ENCODE assay signal across 8 mouse cellular contexts in genomic region chr5:122764032-122764464, GRCm38 (mm10). TPM values are rescaled to one million over a fixed set of nuclear protein-coding genes. Genes with fewer than 3 reads are reported as not detected.
A peak's percentile ranks its signal among the peaks of the same experiment; 100 is the strongest.
DNase-seq lines count a peak whose midpoint lies in the region; ATAC-seq and TF ChIP-seq lines count a peak whose summit lies in the region.
"Had no signal": no experiment of that assay in that cellular context is flagged by ENCODE, and none has a peak within 500 bp of the region (broad histone marks: within the 10 kb centered on the region; RNA-seq: fewer than 3 reads in every experiment).

No protein-coding gene starts in this region.

- 0 out of 2 replicates have a peak, but pooled peaks have one; percentile 25 for TF ChIP-seq CTCF in brain, embryonic 14.5 days (IDR thresholded peaks at IDR 0.05; ENCODE audit: borderline replicate concordance, extremely low read depth, insufficient read depth, insufficient read length)

- H3K9ac ChIP-seq in midbrain, embryonic 11.5 days (ENCODE audit: low read length) = no peak overlapping the region
- H3K9ac ChIP-seq in embryonic facial prominence, embryonic 12.5 days = no peak overlapping the region
- H3K9ac ChIP-seq in liver, embryonic 12.5 days = no peak overlapping the region
- H3K9ac ChIP-seq: limb, embryonic 13.5 days had no signal

- no peak for ATAC-seq in midbrain, embryonic 11.5 days (ENCODE audit: low FRiP score)
- ATAC-seq in embryonic facial prominence, embryonic 12.5 days (ENCODE audit: insufficient number of reproducible peaks, insufficient read depth, low FRiP score, low TSS enrichment) = no peak
- no peak for ATAC-seq in liver, embryonic 12.5 days

- peak overlapping the region; percentile 9; the same call in 1 of the 2 replicates for H3K4me3 ChIP-seq in midbrain, embryonic 10.5 days
- no peak overlapping the region for H3K4me3 ChIP-seq in midbrain, embryonic 11.5 days (ENCODE audit: low read depth, low read length)
- no peak overlapping the region for H3K4me3 ChIP-seq in embryonic facial prominence, embryonic 12.5 days
- H3K4me3 ChIP-seq in liver, embryonic 12.5 days = no peak overlapping the region
- H3K4me3 ChIP-seq: limb, embryonic 13.5 days had no signal

- no peak overlapping the region for H3K27ac ChIP-seq in midbrain, embryonic 10.5 days (replicated peaks)
- no peak overlapping the region for H3K27ac ChIP-seq in midbrain, embryonic 11.5 days (ENCODE audit: low read depth, low read length)
- peak overlapping the region; percentile 70 for H3K27ac ChIP-seq in embryonic facial prominence, embryonic 12.5 days
- 0 out of 2 replicates have a peak overlapping the region, but pooled peaks have one; percentile 25 for H3K27ac ChIP-seq in liver, embryonic 12.5 days
- H3K27ac ChIP-seq: limb, embryonic 13.5 days had no signal

- 57% methylated on average over 10 of the region's 10 CpGs for WGBS in midbrain, embryonic 10.5 days
- 64% methylated on average over 10 of the region's 10 CpGs for WGBS in midbrain, embryonic 11.5 days
- 61% methylated on average over 10 of the region's 10 CpGs for WGBS in embryonic facial prominence, embryonic 12.5 days
- WGBS in liver, embryonic 12.5 days (ENCODE audit: insufficient replicate concordance) = 56% methylated on average over 10 of the region's 10 CpGs

- peak; percentile 28 for DNase-seq in midbrain, embryonic 10.5 days (ENCODE audit: low spot score)
- DNase-seq in midbrain, embryonic 11.5 days (ENCODE audit: low spot score, missing footprints) = no peak
- DNase-seq in brain, embryonic 14.5 days (ENCODE audit: low read depth) = no peak
- DNase-seq in urinary bladder, postnatal 4 days (ENCODE audit: low spot score in 2 of 2) = peak; percentile 48 to 69
- no peak for DNase-seq in spleen, adult 12 weeks (ENCODE audit: low spot score)

- H3K4me1 ChIP-seq in midbrain, embryonic 10.5 days = no peaks in the 10 kb centered on the region
- no peaks in the 10 kb centered on the region for H3K4me1 ChIP-seq in midbrain, embryonic 11.5 days (ENCODE audit: control insufficient read depth, insufficient read depth, low read length)
- H3K4me1 ChIP-seq in embryonic facial prominence, embryonic 12.5 days = peaks cover 6% of the 10 kb centered on the region; the same call in 1 of the 2 replicates
- H3K4me1 ChIP-seq in liver, embryonic 12.5 days = peaks cover 47% of the 10 kb centered on the region

- no peaks in the 10 kb centered on the region for H3K9me3 ChIP-seq in midbrain, embryonic 10.5 days (replicated peaks)
- no peaks in the 10 kb centered on the region for H3K9me3 ChIP-seq in midbrain, embryonic 11.5 days (ENCODE audit: control insufficient read depth, low read length)
- no peaks in the 10 kb centered on the region for H3K9me3 ChIP-seq in embryonic facial prominence, embryonic 12.5 days
- H3K9me3 ChIP-seq in liver, embryonic 12.5 days (replicated peaks) = no peaks in the 10 kb centered on the region
- H3K9me3 ChIP-seq: limb, embryonic 13.5 days had no signal

- H3K36me3 ChIP-seq in midbrain, embryonic 10.5 days = peaks cover 24% of the 10 kb centered on the region
- no peaks in the 10 kb centered on the region for H3K36me3 ChIP-seq in midbrain, embryonic 11.5 days (ENCODE audit: control insufficient read depth, insufficient read depth, low read length)
- H3K36me3 ChIP-seq in embryonic facial prominence, embryonic 12.5 days = peaks cover 17% of the 10 kb centered on the region; the same call in 1 of the 2 replicates
- H3K36me3 ChIP-seq in liver, embryonic 12.5 days = peaks cover 41% of the 10 kb centered on the region

- no peak for TF ChIP-seq POLR2A in brain, embryonic 14.5 days (IDR thresholded peaks at IDR 0.05; ENCODE audit: borderline replicate concordance, extremely low read depth, insufficient read depth, insufficient read length, poor library complexity, severe bottlenecking)

- no peak overlapping the region for H3K4me2 ChIP-seq in midbrain, embryonic 11.5 days
- no peak overlapping the region for H3K4me2 ChIP-seq in embryonic facial prominence, embryonic 12.5 days (replicated peaks)
- no peak overlapping the region for H3K4me2 ChIP-seq in liver, embryonic 12.5 days
- H3K4me2 ChIP-seq: limb, embryonic 13.5 days had no signal

- H3K27me3 ChIP-seq in midbrain, embryonic 10.5 days (ENCODE audit: low read depth, poor library complexity, severe bottlenecking) = no peaks in the 10 kb centered on the region
- H3K27me3 ChIP-seq in midbrain, embryonic 11.5 days (ENCODE audit: control insufficient read depth, insufficient read depth, low read length) = no peaks in the 10 kb centered on the region
- no peaks in the 10 kb centered on the region for H3K27me3 ChIP-seq in embryonic facial prominence, embryonic 12.5 days
- H3K27me3 ChIP-seq in liver, embryonic 12.5 days (replicated peaks) = no peaks in the 10 kb centered on the region
- H3K27me3 ChIP-seq: limb, embryonic 13.5 days had no signal

RNA-seq across cellular contexts. Expression of gene Camkk2, which starts 15.2 kb away (rescaled TPM):
- polyA plus RNA-seq in midbrain, embryonic 10.5 days (2016; fragmentation: Nextera tagmentation; extraction: Ambion mirVana) = 24.3 and 29.5 TPM in 2 replicates
- 18.5 and 18.6 TPM in 2 replicates for polyA plus RNA-seq in midbrain, embryonic 11.5 days (2014; fragmentation: Nextera tagmentation; extraction: Ambion mirVana)
- polyA plus RNA-seq in brain, embryonic 14.5 days (2012; rRNA removed) = 53.0 and 59.7 TPM in 2 replicates
- polyA plus RNA-seq in embryonic facial prominence, embryonic 12.5 days (2016; fragmentation: Nextera tagmentation; extraction: Ambion mirVana) = 43.1 and 44.6 TPM in 2 replicates
- polyA plus RNA-seq in liver, embryonic 12.5 days (2016; fragmentation: Nextera tagmentation; extraction: Ambion mirVana) = 14.5 and 16.7 TPM in 2 replicates

RNA-seq across cellular contexts. Expression of gene P2rx4, which starts 56.7 kb away (rescaled TPM):
- 3.5 and 9.6 TPM in 2 replicates for polyA plus RNA-seq in midbrain, embryonic 10.5 days (2016; fragmentation: Nextera tagmentation; extraction: Ambion mirVana)
- 6.8 and 7.7 TPM in 2 replicates for polyA plus RNA-seq in midbrain, embryonic 11.5 days (2014; fragmentation: Nextera tagmentation; extraction: Ambion mirVana)
- 9.7 and 13.1 TPM in 2 replicates for polyA plus RNA-seq in brain, embryonic 14.5 days (2012; rRNA removed)
- 8.1 and 8.6 TPM in 2 replicates for polyA plus RNA-seq in embryonic facial prominence, embryonic 12.5 days (2016; fragmentation: Nextera tagmentation; extraction: Ambion mirVana)
- 25.6 and 27.1 TPM in 2 replicates for polyA plus RNA-seq in liver, embryonic 12.5 days (2016; fragmentation: Nextera tagmentation; extraction: Ambion mirVana)

RNA-seq across cellular contexts. Expression of gene Anapc5, which starts 57.1 kb away (rescaled TPM):
- 499 and 524 TPM in 2 replicates for polyA plus RNA-seq in midbrain, embryonic 10.5 days (2016; fragmentation: Nextera tagmentation; extraction: Ambion mirVana)
- 497 and 528 TPM in 2 replicates for polyA plus RNA-seq in midbrain, embryonic 11.5 days (2014; fragmentation: Nextera tagmentation; extraction: Ambion mirVana)
- polyA plus RNA-seq in brain, embryonic 14.5 days (2012; rRNA removed) = 621 and 683 TPM in 2 replicates
- polyA plus RNA-seq in embryonic facial prominence, embryonic 12.5 days (2016; fragmentation: Nextera tagmentation; extraction: Ambion mirVana) = 478 and 484 TPM in 2 replicates
- polyA plus RNA-seq in liver, embryonic 12.5 days (2016; fragmentation: Nextera tagmentation; extraction: Ambion mirVana) = 330 and 342 TPM in 2 replicates

Comparison
In these comparisons a context has a peak if more than half of its experiments do, and no peak if none do; other contexts are left out.
1. DNase-seq: peak in midbrain, embryonic 10.5 days (single experiment) and urinary bladder, postnatal 4 days (2 of 2); none in midbrain, embryonic 11.5 days (single experiment), brain, embryonic 14.5 days (single experiment) and spleen, adult 12 weeks (single experiment).
2. H3K27ac ChIP-seq: peak in embryonic facial prominence, embryonic 12.5 days (single experiment) and liver, embryonic 12.5 days (single experiment); none in midbrain, embryonic 10.5 days (single experiment) and midbrain, embryonic 11.5 days (single experiment).